Mouse (Mus musculus): ENCODE measurements around the gene Maml3.

GRCm38 (mm10) chr3:51907113-51907860 lies 197.6 kb downstream of the Maml3 start:
- no peak for TF ChIP-seq CHD2 (IDR thresholded peaks at IDR 0.05; ENCODE audit: low read depth, low read length)
- no peak for TF ChIP-seq HCFC1 (IDR thresholded peaks at IDR 0.05; ENCODE audit: borderline replicate concordance, insufficient read depth, low read length)
- TF ChIP-seq ZNF384 (IDR thresholded peaks at IDR 0.05; ENCODE audit: low read depth, low read length): no peak
- peak; percentile 86 for TF ChIP-seq MAFK (IDR thresholded peaks at IDR 0.05; ENCODE audit: insufficient read depth, low read depth, low read length)

All from ES-E14 (cell line).